Mouse (Mus musculus): Measurements from ENCODE around the gene Zdhhc1.

The Zdhhc1 gene

GRCm38 (mm10) chr8:105476628-105477413 lies 19.9 kb downstream of the Zdhhc1 start:
- DNase-seq (ENCODE audit: low spot score), result no peak

- no peak for DNase-seq (ENCODE audit: low spot score)
These were observed 20.5 kb downstream of the Zdhhc1 start for GRCm38 (mm10) chr8:105476161-105476560.

GRCm38 (mm10) chr8:105475742-105476141 lies 21.0 kb downstream of the Zdhhc1 start:
- DNase-seq (ENCODE audit: low spot score), result no peak

DNA sequence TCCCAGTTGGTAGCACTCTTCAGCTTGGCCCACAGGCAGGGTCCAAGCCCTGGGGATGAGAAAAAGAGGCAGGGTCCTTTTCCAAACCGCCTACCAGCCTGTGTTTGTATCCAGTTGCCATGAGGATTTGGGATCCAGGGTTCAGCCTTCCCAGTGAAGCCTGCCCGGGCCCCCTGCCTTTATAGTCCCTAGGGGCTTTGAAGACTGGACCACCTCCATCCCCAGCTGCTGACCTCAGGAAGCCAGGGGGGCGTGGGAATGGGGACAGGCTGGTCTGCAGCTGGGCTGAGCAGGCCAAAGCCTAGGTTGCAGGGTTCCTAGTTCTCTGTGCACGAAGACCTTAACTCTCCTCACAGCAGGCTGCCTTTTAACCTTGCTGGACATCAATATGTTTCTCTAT lies 21.4 kb downstream of the Zdhhc1 start:
- no peak for DNase-seq (ENCODE audit: low spot score)

DNA sequence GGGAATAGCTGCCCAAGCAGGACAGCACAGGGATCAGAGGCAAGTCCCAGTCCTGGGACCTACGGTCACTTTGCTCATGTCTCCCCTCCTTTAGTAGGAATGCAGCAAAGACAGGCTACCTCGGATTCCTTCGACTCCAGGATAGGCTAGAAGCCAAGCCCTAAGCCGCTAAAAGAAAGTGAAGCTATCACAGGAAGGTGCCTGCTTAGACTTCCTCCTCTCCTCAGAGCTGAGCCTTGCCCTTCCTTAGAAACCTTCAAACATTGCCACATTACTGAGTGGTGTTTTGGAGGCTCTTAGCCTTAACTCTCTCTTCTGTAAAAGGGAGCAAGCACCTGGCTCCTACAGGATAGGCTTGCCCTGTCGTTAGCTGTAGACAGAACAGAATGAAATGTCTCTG lies 22.0 kb downstream of the Zdhhc1 start:
- DNase-seq (ENCODE audit: low spot score), result no peak

- no peak for DNase-seq (ENCODE audit: low spot score)
These were observed 22.7 kb downstream of the Zdhhc1 start for GRCm38 (mm10) chr8:105473816-105474606.

DNA sequence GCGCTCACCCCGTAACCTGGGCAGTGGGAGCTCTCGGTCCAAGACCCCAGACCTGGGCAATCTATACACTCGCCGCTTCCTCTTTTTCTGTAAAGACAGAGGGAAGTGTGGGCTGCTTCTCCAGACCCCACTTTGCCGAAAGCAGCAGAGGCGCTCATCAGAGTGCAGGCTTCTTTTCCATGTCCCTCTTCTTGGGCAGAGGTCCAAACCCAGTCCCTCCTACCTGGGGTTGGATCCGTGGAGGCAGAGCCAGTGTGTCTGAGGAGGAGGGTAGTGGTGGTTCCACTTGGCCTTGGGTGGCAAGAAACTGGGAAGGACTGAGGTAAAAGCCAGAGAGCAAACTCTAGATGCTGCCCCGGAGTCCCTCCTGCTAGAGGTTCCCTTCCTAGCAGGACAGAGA lies 23.7 kb downstream of the Zdhhc1 start:
- DNase-seq (ENCODE audit: low spot score), result no peak

- no peak for DNase-seq (ENCODE audit: low spot score)
These were observed 24.2 kb downstream of the Zdhhc1 start for GRCm38 (mm10) chr8:105472414-105472932.

DNA sequence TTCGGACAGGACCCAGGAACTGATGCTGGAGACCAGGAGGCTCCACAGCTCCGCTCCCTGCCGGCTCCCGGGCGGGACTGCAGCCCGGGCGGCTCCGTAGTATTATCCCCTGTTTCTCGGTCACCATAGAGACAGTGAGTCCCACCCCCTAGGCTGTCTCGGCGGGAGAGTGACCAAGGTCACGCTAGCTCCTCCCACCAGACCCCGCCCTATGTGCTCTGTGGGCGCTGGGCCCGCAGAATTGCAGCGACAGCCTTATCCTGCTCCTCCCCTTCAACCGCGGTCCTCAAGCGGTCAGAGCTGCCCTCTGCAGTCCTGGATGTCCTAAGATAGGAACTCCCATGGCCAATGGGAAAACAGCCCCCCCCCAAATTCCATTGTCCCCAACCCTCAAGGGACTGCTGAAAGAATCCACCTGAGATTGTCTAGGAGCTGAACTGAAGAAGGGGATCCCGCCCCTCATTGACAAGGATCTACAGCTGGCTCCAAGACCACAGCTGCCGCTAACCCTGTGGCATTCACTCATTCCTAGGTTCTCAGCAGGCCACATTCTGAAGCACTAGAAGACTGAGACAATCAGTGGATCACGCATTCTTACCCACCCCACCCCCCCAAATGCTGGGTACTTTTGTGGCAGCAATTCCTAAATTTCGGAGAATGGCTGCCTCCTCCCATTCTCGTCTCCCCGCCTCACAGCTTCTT lies 25.2 kb downstream of the Zdhhc1 start, which contains the start of gene Tppp3:
Gene Tppp3 (minus strand): TSS at position 213 of the 702 bp plus-strand sequence.
- peak; percentile 69 for DNase-seq (ENCODE audit: low spot score)

- no peak for DNase-seq (ENCODE audit: low spot score)
These were observed 25.9 kb downstream of the Zdhhc1 start for GRCm38 (mm10) chr8:105470681-105471313.

DNA sequence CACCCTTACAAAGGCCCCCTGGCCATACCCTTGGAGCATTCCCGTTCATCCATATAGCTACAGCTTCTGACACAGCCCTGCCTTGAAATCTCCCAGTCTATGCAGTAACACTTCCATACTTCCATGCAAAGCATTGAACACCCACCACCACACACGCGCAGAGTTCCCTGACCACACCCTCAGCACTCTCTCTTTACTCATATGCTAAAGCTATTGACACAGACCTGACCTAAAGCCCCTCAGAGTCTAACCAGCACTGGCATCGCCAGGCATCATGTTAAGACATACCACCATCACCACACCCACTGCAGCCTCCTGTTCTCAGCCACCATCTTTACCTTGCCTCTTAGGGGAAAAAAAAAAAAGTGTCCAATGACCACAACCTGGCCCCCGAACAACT lies 26.4 kb downstream of the Zdhhc1 start:
- no peak for DNase-seq (ENCODE audit: low spot score)

- DNase-seq (ENCODE audit: low spot score), result no peak
These were observed 26.9 kb downstream of the Zdhhc1 start for GRCm38 (mm10) chr8:105469816-105470215.

GRCm38 (mm10) chr8:105469041-105469695 lies 27.5 kb downstream of the Zdhhc1 start:
- DNase-seq (ENCODE audit: low spot score), result no peak

DNA sequence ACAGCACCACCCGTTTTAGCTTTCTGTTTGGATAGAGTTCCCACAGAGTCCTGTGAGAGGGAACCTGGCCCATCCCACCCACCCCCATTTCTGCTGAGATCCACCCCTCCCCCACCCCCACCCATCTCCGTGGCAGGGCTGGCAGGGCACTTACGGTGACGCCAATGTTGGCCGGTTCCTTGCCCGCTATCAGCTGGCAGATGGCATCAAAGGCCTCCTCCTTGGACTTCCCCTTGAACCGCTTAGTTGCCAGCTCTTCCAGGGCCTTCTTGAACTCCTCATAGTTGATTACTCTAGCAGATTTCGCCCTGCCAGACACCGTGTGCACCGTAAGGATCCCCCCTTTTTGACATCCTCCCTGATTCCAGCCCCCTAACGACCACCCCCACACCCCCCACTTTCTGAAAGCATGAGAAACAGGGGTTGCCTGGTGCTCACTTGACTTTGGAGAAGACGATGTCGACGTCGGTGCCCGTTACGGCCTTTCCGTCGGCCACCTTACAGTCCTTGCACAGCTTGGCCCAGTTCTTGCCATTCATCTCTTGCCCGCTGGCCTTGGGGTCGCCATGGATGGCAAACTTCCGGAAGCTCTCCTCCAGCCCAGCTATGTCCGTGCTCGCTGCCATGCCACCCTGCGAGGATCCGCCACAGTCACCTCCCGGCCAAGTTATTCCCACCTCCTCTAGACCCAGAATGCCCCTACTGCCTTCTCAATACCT lies 28.5 kb downstream of the Zdhhc1 start:
- DNase-seq (ENCODE audit: low spot score), result no peak

DNA sequence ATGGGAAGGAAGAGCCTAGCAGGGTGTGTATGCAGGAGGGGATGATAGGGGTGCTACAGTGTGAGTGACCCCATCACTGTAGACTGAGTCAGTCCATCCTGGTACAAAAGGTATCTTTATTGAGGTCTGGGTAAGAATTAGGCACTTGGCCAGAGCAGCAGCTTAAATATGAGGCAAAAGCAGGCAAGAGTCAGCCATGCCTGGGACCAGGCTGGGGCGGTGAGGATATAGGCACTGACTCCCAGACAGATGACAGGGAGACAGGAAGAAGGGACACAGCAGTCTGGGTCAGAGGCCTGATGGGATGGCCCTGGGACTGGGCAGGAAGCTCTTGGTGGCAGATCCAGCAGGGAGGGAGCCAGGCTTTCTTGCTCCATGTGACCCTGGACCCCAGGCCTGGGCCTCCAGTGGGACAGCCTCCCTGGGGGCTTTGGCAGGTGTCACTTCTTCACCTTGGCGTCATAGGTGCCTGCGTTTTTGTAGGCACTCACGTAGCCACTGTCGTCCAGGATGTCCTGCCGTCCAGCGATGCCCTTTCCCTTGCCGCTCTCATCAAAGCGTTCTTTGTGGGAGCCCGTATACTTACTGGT lies 29.2 kb downstream of the Zdhhc1 start:
- DNase-seq (ENCODE audit: low spot score), result no peak

DNA sequence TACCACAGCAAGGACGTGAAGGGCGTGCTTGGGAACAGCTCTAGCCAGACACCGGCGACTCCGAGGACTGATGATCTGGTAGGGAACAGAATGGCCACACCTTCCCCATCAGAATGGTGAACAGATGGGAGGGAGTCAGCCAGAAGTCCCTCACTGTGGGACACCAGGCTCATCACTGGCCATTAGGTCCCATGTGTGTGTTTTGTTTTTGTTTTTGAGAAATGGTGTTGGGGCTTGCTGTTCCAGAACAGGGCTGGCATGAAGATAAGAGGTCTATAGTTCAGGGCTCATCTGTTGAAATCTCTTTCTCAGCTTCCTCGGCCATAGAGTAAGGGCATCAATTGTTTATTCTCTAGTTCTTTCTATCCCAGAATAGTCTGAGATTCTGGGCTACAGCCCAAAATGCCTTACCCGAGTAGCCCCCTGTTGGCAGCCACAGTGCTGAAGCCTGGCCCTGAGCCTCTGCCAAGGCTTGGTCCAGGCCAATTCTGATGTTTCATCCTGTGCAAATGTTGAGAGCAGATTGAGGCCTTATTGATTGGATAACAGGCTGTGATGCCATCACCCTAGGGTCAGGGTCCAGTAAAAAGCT lies 29.9 kb downstream of the Zdhhc1 start:
- DNase-seq (ENCODE audit: low spot score), result no peak

GRCm38 (mm10) chr8:105466246-105466645 lies 30.5 kb downstream of the Zdhhc1 start:
- DNase-seq (ENCODE audit: low spot score), result no peak

DNA sequence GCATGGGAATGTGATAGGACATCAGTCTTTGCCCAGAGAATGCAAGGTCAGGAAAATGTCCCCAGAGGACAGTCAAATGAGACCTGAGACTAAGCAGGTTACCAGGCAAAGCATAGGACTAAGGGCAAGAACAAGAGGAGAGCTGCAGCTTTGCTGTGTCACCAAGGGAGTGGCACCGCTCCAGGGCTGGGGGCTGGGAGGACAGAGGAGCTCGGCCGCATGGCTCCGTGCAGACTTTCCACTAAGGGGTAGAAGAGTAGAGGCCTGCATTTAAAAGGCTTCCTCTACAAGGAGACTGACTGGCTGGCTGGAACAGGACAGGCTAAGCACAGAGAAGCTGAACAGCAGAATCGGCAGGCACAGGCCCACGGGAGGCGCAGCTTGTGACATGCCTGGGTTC lies 32.1 kb downstream of the Zdhhc1 start:
- no peak for DNase-seq (ENCODE audit: low spot score)

DNA sequence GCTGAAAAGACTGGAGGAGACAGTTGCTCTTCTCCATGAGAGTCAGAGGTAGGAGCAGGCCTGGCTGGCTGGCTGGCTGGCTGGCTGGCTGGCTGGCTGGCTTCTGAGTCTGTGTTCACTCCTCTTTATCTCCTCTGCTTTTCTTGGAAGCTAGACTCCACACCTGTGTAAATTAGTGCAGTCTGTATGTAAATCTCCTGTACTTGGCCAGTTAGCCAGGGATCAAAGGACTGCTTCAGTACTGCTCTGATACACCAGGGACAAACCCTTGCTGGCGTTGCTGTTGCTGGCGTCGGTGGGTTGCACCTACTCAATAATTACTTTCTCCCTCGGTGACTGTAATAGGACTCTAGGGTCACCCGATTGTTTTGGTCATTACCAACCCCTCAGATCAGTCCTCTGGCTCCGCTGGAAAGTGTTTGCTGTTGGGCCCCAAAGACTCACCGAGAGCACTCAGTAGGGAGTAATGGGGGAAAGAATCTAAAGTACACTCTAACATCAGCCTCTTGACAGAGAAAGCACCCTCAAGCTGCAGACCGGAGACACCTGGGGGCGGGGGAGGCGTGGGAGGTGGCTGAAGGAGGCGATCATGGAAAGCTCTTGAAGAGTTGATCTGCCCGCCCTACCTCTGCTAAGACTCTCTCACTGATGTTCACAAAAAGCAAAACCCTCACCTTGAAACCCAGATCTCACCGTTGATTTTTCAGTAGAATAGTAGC lies 35.5 kb downstream of the Zdhhc1 start:
- no peak for DNase-seq (ENCODE audit: low spot score)
